Mouse (Mus musculus): ENCODE results near the gene Fis1. TPM values are rescaled to one million over a fixed set of nuclear protein-coding genes. Genes with fewer than 3 reads are reported as not detected.
A peak's percentile ranks its signal among the peaks of the same experiment; 100 is the strongest.
"Not testable (repeated sequence)": the region's sequence is repeated elsewhere in the genome, so short reads cannot be mapped to it uniquely, and the experiment has no call there.

Fis1 gene
- polyA plus RNA-seq, 1 experiment from 2014 or later = 323 TPM

- H3K36me3 ChIP-seq = no peaks in the 10 kb centered on the region; the same call in 1 of the 2 replicates
- no peaks in the 10 kb centered on the region for H3K9me3 ChIP-seq
- no peak overlapping the region for H3K4me2 ChIP-seq (replicated peaks)
- no peak overlapping the region for H3K27ac ChIP-seq (replicated peaks)
- H3K27me3 ChIP-seq = no peaks in the 10 kb centered on the region
- no peak overlapping the region for H3K9ac ChIP-seq (replicated peaks)
- H3K4me1 ChIP-seq = peaks cover 8% of the 10 kb centered on the region
- 78% methylated on average over 7 of the region's 7 CpGs for WGBS
- H3K4me3 ChIP-seq = no peak overlapping the region
- ATAC-seq (ENCODE audit: low FRiP score, low read depth) = no peak
These were observed 29.2 kb upstream of the Fis1 start for GRCm38 (mm10) chr5:136923751-136924478.

GRCm38 (mm10) chr5:136929073-136929472 lies 24.0 kb upstream of the Fis1 start:
- H3K9ac ChIP-seq (replicated peaks) = no peak overlapping the region
- WGBS = 22% methylated on average over 4 of the region's 4 CpGs
- H3K4me3 ChIP-seq = no peak overlapping the region
- no peaks in the 10 kb centered on the region for H3K9me3 ChIP-seq
- H3K4me1 ChIP-seq = 0 out of 2 replicates have a peak, but pooled peaks cover 3% of the 10 kb centered on the region
- no peak overlapping the region for H3K4me2 ChIP-seq (replicated peaks)
- ATAC-seq (ENCODE audit: low FRiP score, low read depth) = peak; percentile 63
- H3K27ac ChIP-seq (replicated peaks) = no peak overlapping the region
- H3K36me3 ChIP-seq = no peaks in the 10 kb centered on the region; the same call in 1 of the 2 replicates
- no peaks in the 10 kb centered on the region for H3K27me3 ChIP-seq

GRCm38 (mm10) chr5:136931896-136932295 lies 21.2 kb upstream of the Fis1 start:
- no peak overlapping the region for H3K4me2 ChIP-seq (replicated peaks)
- WGBS = 83% methylated on average over 14 of the region's 14 CpGs
- ATAC-seq (ENCODE audit: low FRiP score, low read depth) = no peak
- H3K27ac ChIP-seq (replicated peaks) = no peak overlapping the region
- H3K4me3 ChIP-seq = no peak overlapping the region
- no peaks in the 10 kb centered on the region for H3K9me3 ChIP-seq
- H3K4me1 ChIP-seq = 0 out of 2 replicates have a peak, but pooled peaks cover 3% of the 10 kb centered on the region
- H3K27me3 ChIP-seq = no peaks in the 10 kb centered on the region
- H3K9ac ChIP-seq (replicated peaks) = no peak overlapping the region
- no peaks in the 10 kb centered on the region; the same call in 1 of the 2 replicates for H3K36me3 ChIP-seq

GRCm38 (mm10) chr5:136932956-136933355 lies 20.1 kb upstream of the Fis1 start:
- Histone ChIP-seq H3K27me3 (no peaks in the 10 kb centered on the region), H3K36me3 (no peaks in the 10 kb centered on the region), H3K9ac (replicated peaks) (no peak overlapping the region), H3K4me2 (replicated peaks) (no peak overlapping the region), H3K9me3 (no peaks in the 10 kb centered on the region), H3K27ac (replicated peaks) (no peak overlapping the region), H3K4me1 (0 out of 2 replicates have a peak, but pooled peaks cover 3% of the 10 kb centered on the region), H3K4me3 (no peak overlapping the region)
- ATAC-seq (ENCODE audit: low FRiP score, low read depth) = no peak
- WGBS = 80% methylated on average over 5 of the region's 5 CpGs

- no peaks in the 10 kb centered on the region for H3K36me3 ChIP-seq
- H3K9me3 ChIP-seq = no peaks in the 10 kb centered on the region
- H3K4me1 ChIP-seq = 0 out of 2 replicates have a peak, but pooled peaks cover 3% of the 10 kb centered on the region
- no peak overlapping the region for H3K27ac ChIP-seq (replicated peaks)
- H3K4me3 ChIP-seq = no peak overlapping the region
- no peak overlapping the region for H3K9ac ChIP-seq (replicated peaks)
- no peak overlapping the region for H3K4me2 ChIP-seq (replicated peaks)
- no peak for ATAC-seq (ENCODE audit: low FRiP score, low read depth)
- no peaks in the 10 kb centered on the region for H3K27me3 ChIP-seq
- WGBS = 89% methylated on average over 6 of the region's 6 CpGs
These were observed 19.1 kb upstream of the Fis1 start for GRCm38 (mm10) chr5:136933930-136934329.

GRCm38 (mm10) chr5:136935905-136936695 lies 17.0 kb upstream of the Fis1 start:
- H3K36me3 ChIP-seq = no peaks in the 10 kb centered on the region
- no peaks in the 10 kb centered on the region for H3K9me3 ChIP-seq
- 71% methylated on average over 7 of the region's 7 CpGs for WGBS
- H3K9ac ChIP-seq (replicated peaks) = no peak overlapping the region
- no peak overlapping the region for H3K4me3 ChIP-seq
- H3K27ac ChIP-seq (replicated peaks) = no peak overlapping the region
- no peak overlapping the region for H3K4me2 ChIP-seq (replicated peaks)
- H3K27me3 ChIP-seq = no peaks in the 10 kb centered on the region
- ATAC-seq (ENCODE audit: low FRiP score, low read depth) = no peak
- no peaks in the 10 kb centered on the region for H3K4me1 ChIP-seq

- Histone ChIP-seq H3K4me1 (no peaks in the 10 kb centered on the region), H3K27ac (replicated peaks) (no peak overlapping the region), H3K4me2 (replicated peaks) (no peak overlapping the region), H3K27me3 (no peaks in the 10 kb centered on the region), H3K9ac (replicated peaks) (no peak overlapping the region), H3K36me3 (no peaks in the 10 kb centered on the region), H3K9me3 (no peaks in the 10 kb centered on the region), H3K4me3 (no peak overlapping the region)
- no peak for ATAC-seq (ENCODE audit: low FRiP score, low read depth)
- WGBS = 81% methylated on average over 6 of the region's 6 CpGs
These were observed 16.3 kb upstream of the Fis1 start for GRCm38 (mm10) chr5:136936750-136937149.

GRCm38 (mm10) chr5:136937621-136938020 lies 15.5 kb upstream of the Fis1 start:
- H3K9ac ChIP-seq (replicated peaks) = no peak overlapping the region
- H3K4me1 ChIP-seq = no peaks in the 10 kb centered on the region
- no peak overlapping the region for H3K4me2 ChIP-seq (replicated peaks)
- H3K36me3 ChIP-seq = no peaks in the 10 kb centered on the region
- WGBS = 90% methylated on average over 5 of the region's 5 CpGs
- no peak for ATAC-seq (ENCODE audit: low FRiP score, low read depth)
- no peak overlapping the region for H3K4me3 ChIP-seq
- no peaks in the 10 kb centered on the region for H3K9me3 ChIP-seq
- no peak overlapping the region for H3K27ac ChIP-seq (replicated peaks)
- H3K27me3 ChIP-seq = no peaks in the 10 kb centered on the region

- no peaks in the 10 kb centered on the region for H3K9me3 ChIP-seq
These were observed 13.8 kb upstream of the Fis1 start for GRCm38 (mm10) chr5:136939284-136939683.

GRCm38 (mm10) chr5:136940029-136940428 lies 13.0 kb upstream of the Fis1 start:
- not testable (repeated sequence) for H3K36me3 ChIP-seq; H3K9ac ChIP-seq (replicated peaks); H3K27me3 ChIP-seq; H3K9me3 ChIP-seq; H3K4me2 ChIP-seq (replicated peaks); H3K27ac ChIP-seq (replicated peaks); H3K4me3 ChIP-seq; ATAC-seq (ENCODE audit: low FRiP score, low read depth); H3K4me1 ChIP-seq
- 89% methylated on average over 6 of the region's 6 CpGs for WGBS

More at GRCm38 (mm10) chr5:136939284-136939683, 13.8 kb upstream of the Fis1 start:
- no peak overlapping the region for H3K27ac ChIP-seq (replicated peaks)
- ATAC-seq (ENCODE audit: low FRiP score, low read depth) = no peak
- H3K27me3 ChIP-seq = no peaks in the 10 kb centered on the region
- no peak overlapping the region for H3K4me3 ChIP-seq
- H3K4me2 ChIP-seq (replicated peaks) = no peak overlapping the region
- H3K9ac ChIP-seq (replicated peaks) = no peak overlapping the region
- no peaks in the 10 kb centered on the region for H3K36me3 ChIP-seq
- 68% methylated on average over 7 of the region's 7 CpGs for WGBS
- H3K4me1 ChIP-seq = no peaks in the 10 kb centered on the region

GRCm38 (mm10) chr5:136940845-136941560 lies 12.1 kb upstream of the Fis1 start:
- no peaks in the 10 kb centered on the region for H3K27me3 ChIP-seq
- H3K36me3 ChIP-seq = no peaks in the 10 kb centered on the region
- no peak overlapping the region for H3K4me2 ChIP-seq (replicated peaks)
- no peaks in the 10 kb centered on the region for H3K4me1 ChIP-seq
- no peaks in the 10 kb centered on the region for H3K9me3 ChIP-seq
- H3K27ac ChIP-seq (replicated peaks) = no peak overlapping the region
- no peak for ATAC-seq (ENCODE audit: low FRiP score, low read depth)
- H3K9ac ChIP-seq (replicated peaks) = no peak overlapping the region
- WGBS = 87% methylated on average over 12 of the region's 12 CpGs
- H3K4me3 ChIP-seq = no peak overlapping the region

GRCm38 (mm10) chr5:136942781-136943180 lies 10.3 kb upstream of the Fis1 start:
- Histone ChIP-seq H3K36me3 (no peaks in the 10 kb centered on the region), H3K27me3 (no peaks in the 10 kb centered on the region), H3K9me3 (no peaks in the 10 kb centered on the region), H3K4me3 (no peak overlapping the region), H3K4me1 (no peaks in the 10 kb centered on the region), H3K27ac (replicated peaks) (no peak overlapping the region), H3K4me2 (replicated peaks) (no peak overlapping the region), H3K9ac (replicated peaks) (no peak overlapping the region)
- ATAC-seq (ENCODE audit: low FRiP score, low read depth) = no peak
- 89% methylated on average over 3 of the region's 3 CpGs for WGBS
